Mouse (Mus musculus) limb, embryonic 14.5 days (tissue): ENCODE measurements around the gene Plxna4. TPM values are rescaled to one million over a fixed set of nuclear protein-coding genes. Genes with fewer than 3 reads are reported as not detected.

ENCODE experiments used
- ATAC-seq: fragments of 200-750 bp; cut with Nextera tagmentation; 2 replicates; pipeline ENCODE4 v1.8.0; 2017; ENCODE audit warnings: low read depth, moderate number of reproducible peaks, moderate TSS enrichment; ENCODE audit not compliant: low FRiP score
- DNase-seq: peaks from one replicate; pipeline ENCODE4 v3.0.0-alpha.2; 2015; ENCODE audit warnings: low spot score
- H3K27ac ChIP-seq: fragments of 300-500 bp; sonication (generic); replicated peaks from 2 replicates; pipeline ENCODE4 v1.5.1; 2014; ENCODE audit warnings: low read depth, mild to moderate bottlenecking, low read length, moderate library complexity, mixed read lengths
- H3K27me3 ChIP-seq: fragments of 300-500 bp; sonication (generic); 2 replicates; pipeline ENCODE4 v1.6.1; 2014; ENCODE audit warnings: low read length, mixed read lengths; ENCODE audit not compliant: control insufficient read depth, insufficient read depth
- H3K36me3 ChIP-seq: fragments of 300-500 bp; sonication (generic); 2 replicates; pipeline ENCODE4 v1.6.1; 2014; ENCODE audit warnings: mild to moderate bottlenecking, low read length, moderate library complexity, mixed read lengths; ENCODE audit not compliant: control insufficient read depth, insufficient read depth
- H3K4me1 ChIP-seq: fragments of 300-500 bp; sonication (generic); 2 replicates; pipeline ENCODE4 v1.6.1; 2014; ENCODE audit warnings: antibody characterized with exemption, low read length, mixed read lengths; ENCODE audit not compliant: control insufficient read depth, insufficient read depth
- H3K4me2 ChIP-seq: fragments of 300-500 bp; sonication (generic); replicated peaks from 2 replicates; pipeline ENCODE4 v1.6.1; 2014; ENCODE audit warnings: low read depth, mild to moderate bottlenecking, low read length, moderate library complexity; ENCODE audit not compliant: severe bottlenecking
- H3K4me3 ChIP-seq: fragments of 300-500 bp; sonication (generic); replicated peaks from 2 replicates; pipeline ENCODE4 v1.5.1; 2014; ENCODE audit warnings: low read length
- H3K9ac ChIP-seq: fragments of 300-500 bp; sonication (generic); 2 replicates; pipeline ENCODE4 v1.6.1; 2014; ENCODE audit warnings: mild to moderate bottlenecking, low read depth, low read length, moderate library complexity; ENCODE audit not compliant: severe bottlenecking
- H3K9me3 ChIP-seq: fragments of 300-500 bp; sonication (generic); 2 replicates; pipeline ENCODE4 v1.6.1; 2016; ENCODE audit warnings: low read length; ENCODE audit not compliant: control insufficient read depth
- POLR2A ChIP-seq: fragments of 200-500 bp; IDR thresholded peaks from 2 replicates; pipeline ENCODE4 v1.8.0; 2012; ENCODE audit warnings: inconsistent platforms, mild to moderate bottlenecking, moderate library complexity, borderline replicate concordance; ENCODE audit not compliant: insufficient read depth, insufficient read length; ENCODE audit errors: extremely low read depth
- WGBS: fragments of 180-500 bp; shearing (Covaris S2); extraction: QIAGEN DNeasy Blood & Tissue Kit; methylation state at CpG from one replicate; pipeline ENCODE4 v1.1.7; 2014; 5-methylcytosine and 5-hydroxymethylcytosine counted together
- polyA plus RNA-seq, 2 experiments: library from polyadenylated mRNA; depleted of rRNA in 1 of 2; stranded (reverse) in 1 of 2; unstranded in 1 of 2; fragments of >200 nt; fragmentation: Nextera tagmentation in 1 of 2; extraction: Ambion mirVana in 1 of 2; gene quantifications; 2 replicates each; pipeline versions ENCODE4 v1.2.1 to v1.2.3; 2012 to 2014

The Plxna4 gene
- polyA plus RNA-seq, 2 experiments: 4.4 to 6.4 TPM

DNA sequence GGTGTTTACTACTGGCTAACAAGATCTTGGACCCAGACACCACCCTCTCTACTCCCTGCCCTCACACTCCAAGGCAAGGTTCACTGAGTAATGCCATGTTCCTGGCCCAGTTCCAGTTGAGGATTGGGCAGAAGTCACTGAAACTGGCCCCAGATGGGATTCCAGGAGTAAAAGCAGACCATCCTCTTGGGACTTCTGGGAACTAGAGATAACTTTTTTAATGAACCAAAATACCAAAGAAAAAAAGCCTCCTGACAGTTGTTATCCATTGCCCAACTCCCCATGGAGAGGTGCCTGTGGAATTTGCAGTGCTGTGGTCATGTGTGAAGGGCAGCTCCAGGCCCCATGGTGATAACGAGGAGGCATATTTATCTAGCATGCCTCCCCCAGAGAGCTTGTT, 199.7 kb downstream of the Plxna4 start:
- Histone ChIP-seq H3K27me3 (no peaks in the 10 kb centered on the region), H3K4me1 (no peaks in the 10 kb centered on the region), H3K9me3 (no peaks in the 10 kb centered on the region), H3K36me3 (no peaks in the 10 kb centered on the region), H3K27ac (no peak overlapping the region), H3K4me3 (no peak overlapping the region), H3K9ac (no peak overlapping the region), H3K4me2 (no peak overlapping the region)
- DNase-seq (no peak), ATAC-seq (no peak)
- 57% methylated on average over 1 of the region's 1 CpGs for WGBS
- no peak for TF ChIP-seq POLR2A

DNA sequence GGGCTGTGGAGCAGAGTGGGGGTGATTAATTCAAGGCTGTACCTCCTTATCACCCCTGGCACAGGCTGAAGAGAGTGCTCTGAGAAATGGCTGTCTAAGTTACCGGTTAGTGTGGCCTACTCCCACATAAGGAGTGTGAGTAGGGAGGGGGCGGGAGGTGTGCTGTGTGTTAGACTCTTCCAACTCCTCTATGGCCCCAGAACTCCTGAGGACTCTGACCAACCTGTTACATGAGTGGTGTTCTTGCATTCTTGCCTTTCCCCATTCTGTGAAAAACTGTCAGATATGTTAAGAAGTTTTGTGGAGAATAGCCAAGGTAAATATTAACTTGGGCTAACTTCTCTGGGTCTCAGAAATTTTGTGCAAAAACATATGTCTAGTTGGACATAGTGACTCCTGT, 201.1 kb downstream of the Plxna4 start:
- 85% methylated on average over 2 of the region's 2 CpGs for WGBS

DNA sequence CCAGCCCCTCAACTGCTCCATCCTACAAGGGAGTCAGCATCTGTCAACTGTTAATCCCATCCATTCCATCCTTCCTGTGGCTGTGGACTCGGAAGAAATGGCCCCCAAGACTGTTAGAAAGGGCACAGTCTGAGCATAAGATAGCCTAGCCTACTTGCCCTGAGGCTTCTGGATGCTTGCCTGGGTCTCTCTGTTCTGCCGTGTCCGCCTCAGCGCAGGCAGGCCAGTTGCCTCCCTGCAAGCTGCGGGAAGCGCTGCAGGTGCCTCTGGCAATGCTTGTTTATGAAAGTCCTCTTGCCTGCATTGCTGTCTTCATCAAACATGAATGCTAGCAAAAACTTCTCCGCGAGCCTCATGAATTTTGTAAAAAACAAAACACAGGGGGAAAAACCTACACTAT, 203.1 kb downstream of the Plxna4 start:
- Histone ChIP-seq H3K27ac (no peak overlapping the region), H3K4me3 (no peak overlapping the region), H3K36me3 (no peaks in the 10 kb centered on the region), H3K9ac (no peak overlapping the region), H3K4me2 (no peak overlapping the region), H3K9me3 (no peaks in the 10 kb centered on the region), H3K27me3 (no peaks in the 10 kb centered on the region), H3K4me1 (no peaks in the 10 kb centered on the region)
- no peak for TF ChIP-seq POLR2A
- WGBS: 57% methylated on average over 8 of the region's 8 CpGs
- DNase-seq: no peak
- no peak for ATAC-seq

More for the DNA sequence above, 201.1 kb downstream of the Plxna4 start:
- no peaks in the 10 kb centered on the region for H3K27me3 ChIP-seq
- H3K4me1 ChIP-seq: no peaks in the 10 kb centered on the region
- no peak overlapping the region for H3K9ac ChIP-seq
- H3K4me2 ChIP-seq: no peak overlapping the region
- DNase-seq (no peak), ATAC-seq (no peak)
- no peak overlapping the region for H3K27ac ChIP-seq
- no peak overlapping the region for H3K4me3 ChIP-seq
- H3K9me3 ChIP-seq: no peaks in the 10 kb centered on the region
- no peak for TF ChIP-seq POLR2A
- no peaks in the 10 kb centered on the region for H3K36me3 ChIP-seq

DNA sequence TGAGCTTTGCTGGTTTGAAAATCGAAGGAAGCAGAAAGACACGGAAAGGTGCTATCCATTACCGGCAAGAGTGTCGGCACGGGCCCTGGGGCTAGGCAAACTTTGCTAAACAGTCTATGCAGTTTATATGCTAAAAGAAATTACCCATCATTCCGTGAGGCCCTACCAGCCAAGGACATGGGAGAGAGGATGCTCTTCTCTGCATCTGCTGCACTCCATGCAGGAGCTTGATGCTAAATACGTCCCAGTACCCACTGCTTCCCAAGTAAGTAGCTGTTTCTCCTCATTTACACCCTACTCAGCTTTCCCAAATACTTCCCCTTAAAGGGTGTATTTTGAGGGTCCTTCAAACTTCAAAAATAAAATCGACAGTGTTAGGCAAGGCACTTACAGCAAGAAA, 203.6 kb downstream of the Plxna4 start:
- Histone ChIP-seq H3K4me2 (no peak overlapping the region), H3K9me3 (no peaks in the 10 kb centered on the region), H3K4me1 (no peaks in the 10 kb centered on the region), H3K36me3 (no peaks in the 10 kb centered on the region), H3K9ac (no peak overlapping the region), H3K4me3 (no peak overlapping the region), H3K27me3 (no peaks in the 10 kb centered on the region), H3K27ac (no peak overlapping the region)
- 60% methylated on average over 8 of the region's 8 CpGs for WGBS
- TF ChIP-seq POLR2A: no peak
- DNase-seq (no peak), ATAC-seq (no peak)

DNA sequence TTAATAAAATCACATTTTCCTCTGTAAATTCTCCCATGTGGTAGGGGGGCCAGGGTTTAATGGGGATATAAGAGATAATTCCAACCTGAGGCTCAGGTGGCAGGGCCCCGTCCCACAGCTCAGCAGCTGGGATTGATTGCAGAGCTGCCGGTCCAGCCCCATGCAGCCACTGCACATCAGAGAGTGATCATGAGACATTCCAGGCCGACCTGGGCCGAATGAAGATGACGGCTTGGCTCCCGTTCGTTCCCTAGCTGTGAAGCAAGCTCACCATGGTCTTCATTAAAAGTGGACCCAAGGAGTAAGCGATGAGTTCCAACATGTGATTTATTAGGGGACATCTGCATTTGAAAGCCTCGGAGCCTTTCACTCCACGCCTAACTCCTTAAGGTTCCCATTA, 206.5 kb downstream of the Plxna4 start:
- no peaks in the 10 kb centered on the region for H3K27me3 ChIP-seq
- H3K36me3 ChIP-seq: no peaks in the 10 kb centered on the region
- no peak overlapping the region for H3K9ac ChIP-seq
- no peak overlapping the region for H3K4me2 ChIP-seq
- ATAC-seq (no peak), DNase-seq (peak; percentile 29)
- no peak overlapping the region for H3K27ac ChIP-seq
- no peaks in the 10 kb centered on the region for H3K4me1 ChIP-seq
- TF ChIP-seq POLR2A: no peak
- H3K4me3 ChIP-seq: no peak overlapping the region
- H3K9me3 ChIP-seq: no peaks in the 10 kb centered on the region
- 7% methylated on average over 10 of the region's 10 CpGs for WGBS

DNA sequence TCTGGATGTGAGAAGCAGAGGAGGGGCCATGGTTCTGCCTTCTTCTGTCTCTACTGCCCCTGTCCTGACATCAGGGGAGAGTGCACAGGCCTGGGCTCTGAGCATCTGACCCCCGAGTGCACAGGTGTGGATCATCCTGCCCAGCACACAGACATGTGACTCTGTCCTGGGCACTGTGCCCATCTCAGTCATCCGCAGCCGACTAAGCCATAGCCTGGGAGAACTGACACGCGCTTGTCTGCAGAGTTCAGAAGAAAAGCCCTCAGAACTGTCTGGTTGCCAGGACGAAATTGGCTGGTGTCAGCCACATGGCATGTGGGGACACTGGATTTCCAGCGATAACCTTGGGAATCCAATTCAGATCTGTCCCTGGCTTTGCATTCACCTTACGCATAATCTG, 210.8 kb downstream of the Plxna4 start:
- ATAC-seq: no peak
- no peak for DNase-seq

More for the DNA sequence above, 210.8 kb downstream of the Plxna4 start:
- Histone ChIP-seq H3K9me3 (no peaks in the 10 kb centered on the region), H3K4me3 (no peak overlapping the region), H3K9ac (no peak overlapping the region), H3K27me3 (no peaks in the 10 kb centered on the region), H3K36me3 (no peaks in the 10 kb centered on the region), H3K4me2 (no peak overlapping the region), H3K4me1 (no peaks in the 10 kb centered on the region), H3K27ac (no peak overlapping the region)
- no peak for TF ChIP-seq POLR2A
- WGBS: 70% methylated on average over 8 of the region's 8 CpGs
